Mouse (Mus musculus) ES-Bruce4 (cell line): ENCODE measurements around the gene Car9. TPM values are rescaled to one million over a fixed set of nuclear protein-coding genes. Genes with fewer than 3 reads are reported as not detected.

Experiments used
- H3K27ac ChIP-seq: 2 replicates; pipeline ENCODE4 v1.5.1; 2012; ENCODE audit warnings: low read length, inconsistent platforms; ENCODE audit not compliant: insufficient read depth
- H3K27me3 ChIP-seq: 2 replicates; pipeline ENCODE4 v1.6.1; 2012; ENCODE audit warnings: mild to moderate bottlenecking, low read length, inconsistent platforms; ENCODE audit not compliant: control insufficient read depth, poor library complexity, insufficient read depth, severe bottlenecking
- H3K36me3 ChIP-seq: 2 replicates; pipeline ENCODE4 v1.6.1; 2012; ENCODE audit warnings: inconsistent platforms, mild to moderate bottlenecking, low read length, moderate library complexity; ENCODE audit not compliant: control insufficient read depth, poor library complexity, insufficient read depth, severe bottlenecking
- H3K4me1 ChIP-seq: one replicate; pipeline ENCODE4 v1.8.1; 2011; ENCODE audit warnings: low read length; ENCODE audit not compliant: control insufficient read depth, insufficient read depth
- H3K4me3 ChIP-seq: 2 replicates; pipeline ENCODE4 v1.5.1; 2011; ENCODE audit warnings: low read depth, mild to moderate bottlenecking, low read length
- H3K9ac ChIP-seq: 2 replicates; pipeline ENCODE4 v1.6.1; 2012; ENCODE audit warnings: low read depth, mild to moderate bottlenecking, inconsistent platforms; ENCODE audit not compliant: poor library complexity, severe bottlenecking
- H3K9me3 ChIP-seq: replicated peaks from 2 replicates; pipeline ENCODE4 v1.6.1; 2012; ENCODE audit warnings: mild to moderate bottlenecking, low read length, inconsistent platforms; ENCODE audit not compliant: control insufficient read depth, poor library complexity, insufficient read depth, severe bottlenecking
- CTCF ChIP-seq: IDR thresholded peaks from one replicate; pipeline ENCODE4 v1.8.1; 2011; ENCODE audit warnings: low read depth, low read length
- EP300 ChIP-seq: IDR thresholded peaks from 2 replicates; pipeline ENCODE4 v1.6.1; 2011; ENCODE audit warnings: low read depth, low read length; ENCODE audit not compliant: insufficient read depth
- POLR2A ChIP-seq: IDR thresholded peaks from one replicate; pipeline ENCODE4 v1.8.1; 2011; ENCODE audit warnings: low read length; ENCODE audit not compliant: insufficient read depth
- polyA plus RNA-seq: library from polyadenylated mRNA; stranded (reverse); fragments of >200 nt; gene quantifications from 2 replicates; pipeline ENCODE4 v1.2.4, GENCODE M21; 2011; ENCODE audit warnings: low read depth; ENCODE audit not compliant: missing spikeins, insufficient read depth, insufficient read length

Gene Car9
- polyA plus RNA-seq, 1 experiment: 0.61 TPM

DNA sequence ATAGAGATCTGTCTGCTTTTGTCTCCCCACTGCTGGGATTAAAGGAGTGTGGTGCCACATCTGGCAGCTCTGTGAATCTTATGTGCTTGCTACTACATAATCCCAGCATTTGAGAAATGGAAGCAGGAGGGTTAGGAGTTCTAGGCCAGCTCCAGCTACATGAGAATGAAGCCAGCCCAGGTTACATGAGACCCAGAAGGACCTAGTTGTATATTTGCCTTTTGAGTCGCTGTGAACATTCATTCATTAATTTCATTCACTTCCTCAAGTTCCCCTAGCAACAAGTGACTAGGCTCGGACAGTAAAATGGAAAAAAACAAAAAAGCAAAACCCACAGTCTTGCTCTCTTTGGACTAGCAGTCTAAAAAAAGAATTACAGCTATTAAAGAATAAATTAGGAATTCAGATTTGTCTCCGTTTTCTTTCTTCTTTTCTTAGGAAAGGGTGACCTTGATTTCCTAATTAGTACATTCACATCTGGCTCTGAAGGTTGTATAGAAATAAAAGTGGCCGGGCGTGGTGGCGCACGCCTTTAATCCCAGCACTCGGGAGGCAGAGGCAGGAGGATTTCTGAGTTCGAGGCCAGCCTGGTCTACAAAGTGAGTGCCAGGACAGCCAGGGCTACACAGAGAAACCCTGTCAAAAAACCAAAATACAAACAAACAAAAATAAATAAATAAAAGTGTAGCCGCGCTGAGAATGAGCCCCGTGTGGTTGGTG lies 14.5 kb upstream of the Car9 start:
- peak overlapping the region; percentile 39; the same call in 1 of the 2 replicates for H3K4me3 ChIP-seq
- H3K9ac ChIP-seq: peak overlapping the region; percentile 41; the same call in 1 of the 2 replicates
- no peaks in the 10 kb centered on the region for H3K9me3 ChIP-seq
- H3K27me3 ChIP-seq: no peaks in the 10 kb centered on the region
- H3K27ac ChIP-seq: no peak overlapping the region
- H3K36me3 ChIP-seq: 0 out of 2 replicates have a peak, but pooled peaks cover 5% of the 10 kb centered on the region
- no peaks in the 10 kb centered on the region for H3K4me1 ChIP-seq
- no peak for TF ChIP-seq POLR2A
- TF ChIP-seq EP300: no peak
- no peak for TF ChIP-seq CTCF

DNA sequence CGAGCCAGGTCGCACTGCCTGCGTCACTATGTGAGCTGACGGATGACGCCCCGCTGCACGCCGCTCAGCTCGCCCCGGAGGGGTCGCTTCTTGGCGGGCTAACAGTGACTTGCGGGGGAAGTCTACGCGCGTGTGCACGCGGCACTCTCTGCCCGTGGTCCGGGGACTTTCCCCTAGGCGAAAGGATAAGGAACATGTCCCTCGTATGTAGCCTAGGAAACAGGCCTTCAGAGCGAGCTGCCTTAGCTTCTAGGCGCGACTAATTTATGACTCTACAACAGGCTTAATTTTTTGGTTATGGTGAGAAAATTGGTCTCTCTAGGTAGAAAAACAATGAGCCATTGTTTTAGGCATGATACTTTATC lies 14.0 kb upstream of the Car9 start, which contains the start of gene Ccdc107:
Gene Ccdc107 (plus strand): TSS at position 80 of the 365 bp plus-strand sequence.
- Histone ChIP-seq H3K27ac (no peak within 1 kb of the TSS), H3K27me3 (no peaks in the 10 kb centered on the region), H3K4me3 (peak within 1 kb of the TSS; percentile 92), H3K4me1 (no peaks in the 10 kb centered on the region), H3K9me3 (no peaks in the 10 kb centered on the region), H3K9ac (peak within 1 kb of the TSS; percentile 91), H3K36me3 (0 out of 2 replicates have a peak, but pooled peaks cover 5% of the 10 kb centered on the region)
- no peak for TF ChIP-seq POLR2A
- TF ChIP-seq EP300: peak; percentile 56; the same call in 1 of the 2 replicates

GRCm38 (mm10) chr4:43493186-43493845 lies 13.4 kb upstream of the Car9 start:
- Histone ChIP-seq H3K27ac (no peak overlapping the region), H3K27me3 (no peaks in the 10 kb centered on the region), H3K9ac (peak overlapping the region; percentile 91), H3K36me3 (0 out of 2 replicates have a peak, but pooled peaks cover 5% of the 10 kb centered on the region), H3K4me1 (no peaks in the 10 kb centered on the region), H3K9me3 (no peaks in the 10 kb centered on the region), H3K4me3 (peak overlapping the region; percentile 92)
- TF ChIP-seq POLR2A (peak; percentile 95), CTCF (no peak)

DNA sequence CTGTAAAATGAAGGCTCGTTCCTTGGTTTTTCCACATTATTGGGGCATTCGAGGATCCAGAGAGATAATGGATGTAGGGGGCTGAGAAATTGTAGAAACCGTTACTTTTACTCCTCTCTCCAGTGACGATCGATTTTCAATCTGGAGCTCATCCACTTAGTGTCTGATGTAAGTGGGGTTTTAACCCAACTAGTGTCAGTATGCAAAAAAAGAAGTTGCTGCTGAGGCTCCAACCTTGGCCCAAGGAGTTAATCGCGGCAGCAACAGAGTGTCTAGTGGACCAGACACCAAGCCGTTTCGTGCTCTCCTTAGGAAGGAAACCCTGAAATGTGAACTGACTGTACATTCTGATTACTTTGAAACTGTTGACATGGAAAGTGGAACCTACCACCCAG lies 12.9 kb upstream of the Car9 start:
- TF ChIP-seq EP300: no peak
- Histone ChIP-seq H3K4me3 (peak overlapping the region; percentile 92), H3K27ac (no peak overlapping the region), H3K4me1 (no peaks in the 10 kb centered on the region), H3K9me3 (no peaks in the 10 kb centered on the region), H3K27me3 (no peaks in the 10 kb centered on the region), H3K9ac (peak overlapping the region; percentile 91), H3K36me3 (0 out of 2 replicates have a peak, but pooled peaks cover 5% of the 10 kb centered on the region)

- Histone ChIP-seq H3K4me3 (no peak overlapping the region), H3K9ac (no peak overlapping the region), H3K4me1 (no peaks in the 10 kb centered on the region), H3K9me3 (no peaks in the 10 kb centered on the region), H3K27ac (no peak overlapping the region), H3K27me3 (no peaks in the 10 kb centered on the region), H3K36me3 (0 out of 2 replicates have a peak, but pooled peaks cover 5% of the 10 kb centered on the region)
- TF ChIP-seq EP300 (no peak), CTCF (no peak), POLR2A (no peak)
Observed at GRCm38 (mm10) chr4:43496587-43496986, 10.2 kb upstream of the Car9 start.

DNA sequence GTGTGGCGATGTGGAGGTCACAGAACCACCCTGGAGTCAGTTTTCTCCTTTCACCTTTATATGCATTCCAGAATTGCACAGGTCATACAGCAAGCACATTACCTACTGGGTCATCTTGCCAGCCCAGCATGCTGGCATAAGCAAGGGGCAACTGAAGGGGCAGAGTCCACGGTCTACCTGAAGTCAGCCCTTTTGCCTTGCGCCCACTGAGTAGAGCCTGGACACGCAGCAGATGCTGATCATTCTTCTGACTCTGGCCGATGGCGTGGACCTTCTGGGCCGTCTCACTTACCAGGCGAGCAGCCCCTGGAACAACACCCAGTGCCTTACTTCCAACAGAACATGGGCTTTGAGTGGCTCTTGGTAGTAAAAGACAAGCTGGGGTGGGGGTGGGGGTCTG lies 9.4 kb upstream of the Car9 start:
- no peak overlapping the region for H3K27ac ChIP-seq
- TF ChIP-seq EP300 (no peak), CTCF (no peak), POLR2A (no peak)
- no peak overlapping the region for H3K4me3 ChIP-seq
- H3K9ac ChIP-seq: no peak overlapping the region
- H3K36me3 ChIP-seq: 0 out of 2 replicates have a peak, but pooled peaks cover 5% of the 10 kb centered on the region
- no peaks in the 10 kb centered on the region for H3K4me1 ChIP-seq
- no peaks in the 10 kb centered on the region for H3K9me3 ChIP-seq
- H3K27me3 ChIP-seq: no peaks in the 10 kb centered on the region
